Mouse (Mus musculus): Measurements from ENCODE around the gene Unc13b. TPM values are rescaled to one million over a fixed set of nuclear protein-coding genes. Genes with fewer than 3 reads are reported as not detected.

Gene Unc13b
- polyA plus RNA-seq, 1 experiment, result 0.92 TPM

- TF ChIP-seq POLR2A (IDR thresholded peaks at IDR 0.05; ENCODE audit: low read depth, low read length) (no peak), CTCF (IDR thresholded peaks at IDR 0.05; ENCODE audit: extremely low read depth, insufficient read depth, insufficient read length, insufficient replicate concordance) (no peak)
- DNase-seq (ENCODE audit: low read depth in 1 of 2, low spot score in 2 of 2), result no peak
- H3K27me3 ChIP-seq (ENCODE audit: control insufficient read depth, insufficient read depth, low read length), result no peaks in the 10 kb centered on the region
- no peak overlapping the region for H3K4me3 ChIP-seq (ENCODE audit: extremely low read depth, insufficient read depth, insufficient read length)
- 89% methylated on average over 12 of the region's 12 CpGs for WGBS
- no peak overlapping the region for H3K27ac ChIP-seq (ENCODE audit: insufficient read depth, low read length)
- H3K4me1 ChIP-seq (ENCODE audit: control insufficient read depth, insufficient read depth, insufficient read length), result no peaks in the 10 kb centered on the region
- H3K36me3 ChIP-seq (ENCODE audit: control insufficient read depth, insufficient read depth, low read length), result no peaks in the 10 kb centered on the region
Observed at GRCm38 (mm10) chr4:43165403-43166005, 106.8 kb downstream of the Unc13b start.

- Histone ChIP-seq H3K27me3 (ENCODE audit: control insufficient read depth, insufficient read depth, low read length) (no peaks in the 10 kb centered on the region), H3K36me3 (ENCODE audit: control insufficient read depth, insufficient read depth, low read length) (no peaks in the 10 kb centered on the region), H3K4me3 (ENCODE audit: extremely low read depth, insufficient read depth, insufficient read length) (no peak overlapping the region), H3K27ac (ENCODE audit: insufficient read depth, low read length) (no peak overlapping the region), H3K4me1 (ENCODE audit: control insufficient read depth, insufficient read depth, insufficient read length) (no peaks in the 10 kb centered on the region)
- DNase-seq (ENCODE audit: low read depth in 1 of 2, low spot score in 2 of 2), result no peak
- 83% methylated on average over 3 of the region's 3 CpGs for WGBS
- TF ChIP-seq POLR2A (IDR thresholded peaks at IDR 0.05; ENCODE audit: low read depth, low read length) (no peak), CTCF (IDR thresholded peaks at IDR 0.05; ENCODE audit: extremely low read depth, insufficient read depth, insufficient read length, insufficient replicate concordance) (no peak)
Observed at GRCm38 (mm10) chr4:43170028-43170427, 111.3 kb downstream of the Unc13b start.

DNA sequence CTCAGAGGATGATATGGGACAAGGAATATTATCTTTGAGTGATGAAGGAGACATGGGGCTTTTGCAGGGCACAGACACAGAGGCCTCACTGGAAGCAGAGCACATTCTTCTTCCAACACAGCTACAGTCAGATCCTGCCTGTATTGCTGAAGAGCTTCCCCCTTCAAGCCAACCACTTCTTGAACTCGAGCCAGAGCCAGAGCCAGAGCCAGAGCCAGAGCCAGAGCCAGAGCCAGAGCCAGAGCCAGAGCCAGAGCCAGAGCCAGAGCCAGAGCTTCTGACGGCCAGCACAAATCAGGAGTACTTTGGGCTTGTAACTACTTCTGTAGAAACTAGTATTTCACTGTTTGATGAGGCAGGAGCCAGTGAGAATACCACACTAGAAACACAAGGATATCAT is 118.4 kb downstream of the Unc13b start:
- no peaks in the 10 kb centered on the region for H3K36me3 ChIP-seq (ENCODE audit: control insufficient read depth, insufficient read depth, low read length)
- H3K27ac ChIP-seq (ENCODE audit: insufficient read depth, low read length), result no peak overlapping the region
- no peak for TF ChIP-seq CTCF (IDR thresholded peaks at IDR 0.05; ENCODE audit: extremely low read depth, insufficient read depth, insufficient read length, insufficient replicate concordance)
- no peak for TF ChIP-seq POLR2A (IDR thresholded peaks at IDR 0.05; ENCODE audit: low read depth, low read length)
- DNase-seq (ENCODE audit: low read depth in 1 of 2, low spot score in 2 of 2), result no peak
- WGBS, result 68% methylated on average over 2 of the region's 2 CpGs
- no peak overlapping the region for H3K4me3 ChIP-seq (ENCODE audit: extremely low read depth, insufficient read depth, insufficient read length)
- H3K27me3 ChIP-seq (ENCODE audit: control insufficient read depth, insufficient read depth, low read length), result no peaks in the 10 kb centered on the region
- H3K4me1 ChIP-seq (ENCODE audit: control insufficient read depth, insufficient read depth, insufficient read length), result no peaks in the 10 kb centered on the region

DNA sequence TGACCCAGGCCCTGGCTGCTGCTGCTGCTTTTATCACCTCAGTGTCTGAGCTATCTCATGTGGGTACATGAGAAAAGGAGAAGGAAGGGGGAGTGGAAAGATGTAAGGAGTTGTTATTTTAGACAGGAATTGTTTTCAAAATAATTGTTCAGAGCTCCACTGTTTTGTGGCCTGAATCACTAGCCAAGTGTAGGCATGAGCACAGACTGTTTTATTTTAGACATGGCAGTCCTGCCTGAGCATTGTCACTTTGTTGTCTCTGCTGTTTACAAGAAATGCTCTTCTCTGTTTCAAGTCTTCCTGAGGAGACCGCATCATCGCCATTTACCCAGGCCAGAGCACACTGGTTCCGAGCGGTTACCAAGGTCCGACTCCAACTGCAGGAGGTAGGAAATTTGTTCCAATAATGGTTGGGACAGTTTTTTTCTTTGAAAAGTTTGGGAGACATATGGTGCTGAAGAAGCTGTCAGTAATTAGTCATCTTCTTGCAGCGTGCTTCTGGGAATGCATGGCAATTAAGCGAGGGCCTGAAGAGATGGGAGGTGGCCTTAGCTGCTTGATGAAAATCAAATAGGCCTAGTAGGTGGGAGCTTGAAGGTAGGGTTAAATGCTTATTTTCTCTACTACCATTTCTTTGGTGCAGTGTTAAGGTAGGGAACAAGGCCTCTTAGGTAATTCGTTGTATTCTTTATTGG is 123.9 kb downstream of the Unc13b start:
- no peak for DNase-seq (ENCODE audit: low read depth in 1 of 2, low spot score in 2 of 2)
- H3K27me3 ChIP-seq (ENCODE audit: control insufficient read depth, insufficient read depth, low read length), result no peaks in the 10 kb centered on the region
- no peak overlapping the region for H3K4me3 ChIP-seq (ENCODE audit: extremely low read depth, insufficient read depth, insufficient read length)
- H3K27ac ChIP-seq (ENCODE audit: insufficient read depth, low read length), result no peak overlapping the region
- TF ChIP-seq POLR2A (IDR thresholded peaks at IDR 0.05; ENCODE audit: low read depth, low read length), result no peak
- no peak for TF ChIP-seq CTCF (IDR thresholded peaks at IDR 0.05; ENCODE audit: extremely low read depth, insufficient read depth, insufficient read length, insufficient replicate concordance)
- 92% methylated on average over 8 of the region's 8 CpGs for WGBS
- no peaks in the 10 kb centered on the region for H3K36me3 ChIP-seq (ENCODE audit: control insufficient read depth, insufficient read depth, low read length)
- H3K4me1 ChIP-seq (ENCODE audit: control insufficient read depth, insufficient read depth, insufficient read length), result no peaks in the 10 kb centered on the region

GRCm38 (mm10) chr4:43187439-43187838 is 128.7 kb downstream of the Unc13b start:
- Histone ChIP-seq H3K27ac (ENCODE audit: insufficient read depth, low read length) (no peak overlapping the region), H3K4me3 (ENCODE audit: extremely low read depth, insufficient read depth, insufficient read length) (no peak overlapping the region), H3K36me3 (ENCODE audit: control insufficient read depth, insufficient read depth, low read length) (no peaks in the 10 kb centered on the region), H3K4me1 (ENCODE audit: control insufficient read depth, insufficient read depth, insufficient read length) (no peaks in the 10 kb centered on the region), H3K27me3 (ENCODE audit: control insufficient read depth, insufficient read depth, low read length) (no peaks in the 10 kb centered on the region)
- DNase-seq (ENCODE audit: low read depth in 1 of 2, low spot score in 2 of 2), result no peak
- TF ChIP-seq CTCF (IDR thresholded peaks at IDR 0.05; ENCODE audit: extremely low read depth, insufficient read depth, insufficient read length, insufficient replicate concordance), result no peak
- WGBS, result 85% methylated on average over 2 of the region's 2 CpGs

- DNase-seq (ENCODE audit: low read depth in 1 of 2, low spot score in 2 of 2), result no peak
- 90% methylated on average over 5 of the region's 5 CpGs for WGBS
- Histone ChIP-seq H3K4me3 (ENCODE audit: extremely low read depth, insufficient read depth, insufficient read length) (no peak overlapping the region), H3K27ac (ENCODE audit: insufficient read depth, low read length) (no peak overlapping the region), H3K27me3 (ENCODE audit: control insufficient read depth, insufficient read depth, low read length) (no peaks in the 10 kb centered on the region), H3K36me3 (ENCODE audit: control insufficient read depth, insufficient read depth, low read length) (no peaks in the 10 kb centered on the region), H3K4me1 (ENCODE audit: control insufficient read depth, insufficient read depth, insufficient read length) (no peaks in the 10 kb centered on the region)
- TF ChIP-seq CTCF (IDR thresholded peaks at IDR 0.05; ENCODE audit: extremely low read depth, insufficient read depth, insufficient read length, insufficient replicate concordance), result no peak
- TF ChIP-seq POLR2A (IDR thresholded peaks at IDR 0.05; ENCODE audit: low read depth, low read length), result no peak
Observed at GRCm38 (mm10) chr4:43189381-43189780, 130.6 kb downstream of the Unc13b start.

GRCm38 (mm10) chr4:43204946-43205345 is 146.2 kb downstream of the Unc13b start:
- Histone ChIP-seq H3K27ac (ENCODE audit: insufficient read depth, low read length) (no peak overlapping the region), H3K36me3 (ENCODE audit: control insufficient read depth, insufficient read depth, low read length) (no peaks in the 10 kb centered on the region), H3K4me3 (ENCODE audit: extremely low read depth, insufficient read depth, insufficient read length) (no peak overlapping the region), H3K27me3 (ENCODE audit: control insufficient read depth, insufficient read depth, low read length) (no peaks in the 10 kb centered on the region), H3K4me1 (ENCODE audit: control insufficient read depth, insufficient read depth, insufficient read length) (no peaks in the 10 kb centered on the region)
- 94% methylated on average over 2 of the region's 2 CpGs for WGBS
- no peak for DNase-seq (ENCODE audit: low read depth in 1 of 2, low spot score in 2 of 2)
- TF ChIP-seq POLR2A (IDR thresholded peaks at IDR 0.05; ENCODE audit: low read depth, low read length), result no peak
- TF ChIP-seq CTCF (IDR thresholded peaks at IDR 0.05; ENCODE audit: extremely low read depth, insufficient read depth, insufficient read length, insufficient replicate concordance), result no peak

Data from spleen, adult 2 months (tissue).